Mouse (Mus musculus) urinary bladder, postnatal 14 days (tissue): ENCODE results near the gene Gm5105.
A peak's percentile ranks its signal among the peaks of the same experiment; 100 is the strongest.

Experiments used
- DNase-seq: peaks from one replicate; pipeline ENCODE4 v3.0.0; 2021; ENCODE audit warnings: low spot score

The Gm5105 gene

GRCm38 (mm10) chr3:138067288-138067687, at the start of gene Gm5105:
Gm5105 (minus strand) TSS chr3:138067388.
- DNase-seq = no peak

GRCm38 (mm10) chr3:138116871-138117270, 49.7 kb upstream of the Gm5105 start:
- no peak for DNase-seq

DNA sequence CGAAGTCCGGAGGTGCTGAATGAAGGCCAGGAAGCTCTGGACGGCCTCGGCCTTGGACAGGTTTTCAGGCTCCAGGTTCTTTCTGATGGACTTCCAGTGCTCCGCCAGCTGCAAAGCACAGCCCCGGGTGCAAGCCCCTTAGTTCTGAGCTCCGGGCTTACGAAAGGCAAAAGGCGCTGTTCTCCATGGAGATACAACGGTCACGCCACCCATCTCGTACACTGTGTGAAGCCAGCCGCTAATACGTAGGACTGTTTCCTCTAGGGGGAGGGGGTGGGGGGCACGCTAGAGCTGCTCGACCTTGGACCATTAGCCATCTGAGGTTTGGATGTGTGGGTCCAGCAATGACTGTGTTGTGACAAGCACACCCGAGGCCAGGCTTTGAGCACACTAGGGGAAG, 46.9 kb upstream of the Gm5105 start:
- no peak for DNase-seq

DNA sequence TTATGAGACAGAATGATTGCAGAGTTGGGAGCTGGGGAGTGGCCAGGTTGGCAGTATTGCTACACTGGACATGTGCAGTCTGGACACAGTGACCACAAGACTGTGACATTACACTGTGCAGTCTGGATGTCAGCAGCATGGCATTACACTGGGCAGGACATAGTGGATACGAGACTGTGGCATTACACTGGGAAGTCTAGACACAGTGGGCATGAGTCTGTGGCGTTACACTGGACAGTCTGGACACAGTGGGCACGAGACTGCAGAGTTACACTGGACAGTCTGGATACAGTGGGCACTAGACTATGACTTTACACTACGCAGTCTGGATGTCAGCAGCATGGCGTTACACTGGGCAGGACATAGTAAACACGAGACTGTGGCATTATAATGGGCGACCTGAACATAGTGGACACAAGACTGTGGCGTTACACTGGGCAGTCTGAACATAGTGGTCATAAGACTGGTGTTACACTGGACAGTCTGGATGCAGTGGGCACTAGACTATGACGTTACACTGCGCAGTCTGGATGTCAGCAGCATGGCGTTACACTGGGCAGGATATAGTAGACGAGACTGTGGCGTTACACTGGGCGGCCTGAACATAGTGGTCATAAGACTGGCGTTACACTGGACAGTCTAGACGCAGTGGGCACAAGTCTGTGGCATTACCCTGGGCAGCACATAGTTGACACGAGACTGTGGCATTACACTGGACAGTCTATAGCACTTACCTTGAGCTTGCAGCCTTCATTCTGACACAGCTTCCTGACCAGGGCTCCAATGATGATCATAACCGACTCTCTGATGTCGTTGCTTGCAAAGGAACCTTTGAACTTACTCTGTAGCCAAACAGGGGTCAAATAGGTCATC, 44.0 kb upstream of the Gm5105 start:
- DNase-seq = no peak

- no peak for DNase-seq
Measured at GRCm38 (mm10) chr3:138106887-138107286, 39.7 kb upstream of the Gm5105 start.

DNA sequence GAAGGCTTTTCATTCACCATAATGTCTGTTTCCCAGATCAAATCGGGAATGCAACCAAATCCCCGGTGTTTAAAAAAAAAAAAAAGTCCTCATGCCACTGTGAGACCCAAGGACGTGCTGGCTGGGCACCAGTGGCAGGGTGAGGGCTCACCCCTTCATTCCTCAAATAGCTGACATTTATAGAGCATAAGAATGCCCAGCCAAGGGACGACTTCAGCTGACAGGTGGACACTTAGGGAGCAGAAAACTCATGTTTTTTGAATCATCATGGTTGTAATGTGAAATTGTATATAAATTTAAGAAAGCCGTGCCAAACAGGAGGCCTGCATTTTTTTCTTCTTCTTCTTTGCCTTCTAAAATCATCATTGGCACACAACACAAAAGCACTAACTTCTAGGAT, 37.9 kb upstream of the Gm5105 start:
- no peak for DNase-seq

DNA sequence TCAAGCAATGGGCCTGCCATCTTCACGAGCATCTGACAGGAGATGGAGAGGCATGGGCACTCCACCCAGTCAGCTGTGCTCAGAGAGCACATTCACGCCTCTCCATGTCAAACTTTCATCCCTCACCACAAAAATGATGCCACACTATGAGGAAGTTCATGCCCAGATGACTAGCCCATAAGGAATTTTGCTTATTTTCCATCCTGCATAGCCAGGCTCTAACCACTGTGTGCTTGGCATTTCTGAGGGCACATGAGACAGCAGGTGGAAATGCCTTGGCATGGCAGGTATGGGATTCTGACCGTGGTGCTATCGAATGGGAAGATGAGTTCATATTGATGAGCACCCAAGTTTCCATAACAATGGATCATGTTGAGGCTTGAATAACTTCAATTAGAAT, 36.5 kb upstream of the Gm5105 start:
- DNase-seq = no peak

DNA sequence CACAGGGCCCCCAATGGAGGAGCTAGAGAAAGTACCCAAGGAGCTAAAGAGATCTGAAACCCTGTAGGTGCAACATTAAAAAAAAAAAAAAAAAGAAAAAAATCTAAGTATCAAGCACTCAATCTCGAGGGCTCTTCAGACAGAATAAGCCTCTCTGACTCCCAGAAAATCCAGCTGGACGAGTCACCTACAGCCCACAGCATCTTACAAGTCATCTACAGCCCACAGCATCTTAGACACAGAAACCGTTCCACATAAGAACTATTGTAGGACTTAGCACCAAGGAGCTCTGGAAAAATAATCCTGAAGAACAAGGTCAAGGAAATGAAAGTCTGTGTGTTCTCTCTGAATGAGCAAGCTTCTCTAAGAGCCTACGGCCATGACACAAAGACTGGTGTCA, 34.7 kb upstream of the Gm5105 start:
- DNase-seq = no peak

GRCm38 (mm10) chr3:138097718-138098117, 30.5 kb upstream of the Gm5105 start:
- no peak for DNase-seq

DNA sequence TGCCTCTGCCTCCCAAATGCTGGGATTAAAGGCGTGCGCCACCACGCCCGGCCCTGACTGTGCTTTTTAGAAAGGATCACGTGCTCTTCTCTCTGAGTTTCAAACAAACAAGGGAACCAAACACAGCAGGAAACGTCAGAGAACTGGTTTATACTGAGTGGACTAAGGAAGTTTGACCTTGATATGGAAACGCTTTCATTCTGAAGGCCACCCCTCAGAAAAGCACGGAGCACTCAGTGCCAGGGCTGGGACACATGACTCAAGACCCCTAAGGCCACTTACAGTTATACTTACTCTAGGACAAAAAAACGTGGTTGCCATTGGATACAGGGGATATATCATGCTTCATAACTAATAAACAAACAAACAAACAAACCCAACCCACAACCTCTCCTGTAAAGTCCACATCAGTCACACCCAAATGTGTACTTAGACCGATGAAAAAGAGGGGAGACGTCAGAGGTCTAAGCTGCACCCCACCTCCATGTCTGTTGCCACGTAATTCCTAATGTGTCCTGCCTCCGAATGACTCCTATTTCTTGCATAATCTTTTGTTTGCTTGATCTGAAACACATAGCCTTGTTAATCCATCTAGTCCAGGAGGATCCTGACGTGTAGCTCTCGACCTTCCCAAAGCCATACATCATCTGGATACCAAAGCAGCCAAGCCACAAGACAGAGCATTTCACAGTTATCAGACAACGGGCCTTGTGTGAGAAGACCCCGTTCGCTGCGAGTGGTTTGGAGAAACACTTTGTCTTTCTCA, 29.3 kb upstream of the Gm5105 start:
- DNase-seq = no peak

- no peak for DNase-seq
Measured at GRCm38 (mm10) chr3:138095718-138096117, 28.5 kb upstream of the Gm5105 start.

- DNase-seq = peak; percentile 8
Measured at GRCm38 (mm10) chr3:138095301-138095700, 28.1 kb upstream of the Gm5105 start.

DNA sequence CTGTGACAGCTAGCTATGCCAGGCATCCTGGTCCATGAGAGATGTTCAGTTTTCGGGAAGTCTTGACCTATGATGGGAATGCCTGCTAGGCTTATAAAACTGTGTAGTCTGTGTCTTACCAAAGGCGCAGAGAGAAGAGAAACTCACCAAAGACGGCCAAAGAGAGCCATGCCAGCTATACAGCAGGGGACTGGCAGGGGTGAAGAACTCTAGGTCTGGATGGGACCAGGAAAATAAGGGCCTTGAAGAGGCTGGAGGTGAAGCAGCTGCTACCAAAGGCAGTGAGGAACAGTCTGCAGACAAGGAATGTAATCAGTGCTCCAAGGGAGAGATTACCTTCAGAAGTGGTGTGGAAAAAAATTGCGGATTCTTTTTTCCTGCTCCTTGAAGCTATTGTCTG, 16.7 kb upstream of the Gm5105 start:
- DNase-seq = no peak

- no peak for DNase-seq
Measured at GRCm38 (mm10) chr3:138083073-138083637, 16.0 kb upstream of the Gm5105 start.

DNA sequence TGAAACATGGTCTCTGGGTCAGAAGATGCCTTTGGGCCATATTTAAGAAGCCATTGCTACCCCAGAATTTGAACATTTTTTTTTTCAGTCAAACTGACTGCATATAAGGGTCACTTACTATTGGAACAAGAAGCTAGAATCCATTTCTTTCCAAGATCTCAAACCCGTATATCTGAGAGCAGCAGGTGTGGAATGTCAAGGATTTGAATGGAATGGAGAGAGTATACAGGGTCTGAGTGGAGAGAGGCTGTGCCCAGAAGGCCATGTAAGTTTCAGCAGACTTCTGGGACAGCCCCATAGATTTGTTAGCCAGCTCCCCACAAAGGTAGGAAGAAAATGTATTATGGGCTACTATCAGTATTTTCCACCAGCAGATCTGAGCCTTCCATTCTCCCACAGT, 11.5 kb upstream of the Gm5105 start:
- no peak for DNase-seq

DNA sequence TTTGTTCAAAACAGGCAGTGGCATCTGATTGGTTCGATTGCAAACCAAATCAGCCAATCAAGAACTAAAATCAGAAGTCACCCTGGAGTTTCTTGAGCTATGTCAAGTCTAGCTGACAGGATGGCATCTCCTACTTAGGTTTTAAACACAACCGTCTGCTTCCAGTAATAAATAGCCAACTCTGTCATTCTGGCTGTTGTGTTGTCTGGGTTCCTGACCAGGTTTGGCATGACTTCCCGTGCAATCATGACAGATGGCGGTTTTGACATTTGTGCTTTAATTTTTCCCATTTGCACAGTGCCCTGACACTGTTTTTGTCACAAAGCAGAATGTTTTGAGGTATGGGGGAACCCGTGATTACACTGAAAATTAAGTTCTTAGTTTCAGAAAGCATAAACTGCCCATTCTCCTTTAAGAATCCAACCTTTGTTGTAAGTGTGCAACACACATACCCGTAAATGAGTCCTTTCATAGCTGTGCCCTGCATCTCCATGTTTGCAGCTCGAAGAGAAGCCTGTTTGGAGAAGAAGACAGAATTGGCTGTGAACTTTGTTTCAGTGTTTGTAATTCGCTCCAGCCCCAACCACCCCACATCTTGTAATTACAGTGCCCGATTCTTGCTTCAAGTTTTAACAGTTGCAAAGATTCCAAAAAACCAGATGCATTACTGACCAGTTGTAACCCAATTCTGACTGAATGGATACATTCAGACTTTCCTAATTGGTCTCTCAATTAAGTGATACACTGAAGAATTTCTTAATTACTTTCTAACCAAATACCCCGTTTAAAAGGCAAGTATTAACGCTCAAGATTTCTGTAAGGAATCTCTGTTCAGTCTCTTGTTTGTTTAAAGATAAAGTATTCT, 10.5 kb upstream of the Gm5105 start:
- no peak for DNase-seq

DNA sequence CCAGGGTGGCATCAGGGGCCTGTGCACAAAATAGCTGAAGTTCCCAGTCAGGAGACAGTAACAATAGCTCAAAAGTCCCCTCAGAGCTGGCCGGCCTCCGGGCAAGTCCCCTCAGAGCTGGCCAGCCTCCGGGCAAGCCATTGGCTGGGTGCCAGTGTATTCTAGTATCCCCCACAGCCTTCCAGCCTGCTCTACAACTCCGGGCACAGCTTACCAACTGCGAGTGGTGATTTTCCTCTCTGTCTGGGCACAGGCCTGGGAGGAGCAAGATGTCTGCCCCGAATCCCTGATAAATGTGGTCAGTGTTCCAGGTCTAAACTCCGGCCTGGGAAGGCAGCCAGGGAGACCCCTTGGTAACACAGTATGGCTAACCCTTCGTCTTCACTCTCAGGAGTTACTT, 8.0 kb upstream of the Gm5105 start:
- no peak for DNase-seq

DNA sequence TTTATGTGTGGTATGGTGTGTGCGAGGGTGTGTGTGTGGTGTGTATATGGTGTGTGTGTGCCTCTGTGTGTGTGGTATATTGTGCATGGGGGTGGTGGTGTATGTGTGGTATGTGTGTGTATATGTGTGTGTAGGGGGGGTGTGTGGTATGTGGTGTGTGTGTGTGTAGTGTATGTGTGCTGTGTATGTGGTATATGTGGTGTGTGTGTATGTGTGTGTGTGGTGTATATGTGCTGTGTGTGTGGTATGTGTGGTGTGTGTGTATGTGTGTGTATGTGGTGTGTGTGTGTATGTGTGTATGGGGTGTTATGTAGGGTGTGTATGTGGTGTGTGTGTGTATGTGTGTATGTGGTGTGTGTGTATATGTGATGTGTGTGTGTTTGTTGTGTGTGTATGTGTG, 7.0 kb upstream of the Gm5105 start:
- DNase-seq = no peak

DNA sequence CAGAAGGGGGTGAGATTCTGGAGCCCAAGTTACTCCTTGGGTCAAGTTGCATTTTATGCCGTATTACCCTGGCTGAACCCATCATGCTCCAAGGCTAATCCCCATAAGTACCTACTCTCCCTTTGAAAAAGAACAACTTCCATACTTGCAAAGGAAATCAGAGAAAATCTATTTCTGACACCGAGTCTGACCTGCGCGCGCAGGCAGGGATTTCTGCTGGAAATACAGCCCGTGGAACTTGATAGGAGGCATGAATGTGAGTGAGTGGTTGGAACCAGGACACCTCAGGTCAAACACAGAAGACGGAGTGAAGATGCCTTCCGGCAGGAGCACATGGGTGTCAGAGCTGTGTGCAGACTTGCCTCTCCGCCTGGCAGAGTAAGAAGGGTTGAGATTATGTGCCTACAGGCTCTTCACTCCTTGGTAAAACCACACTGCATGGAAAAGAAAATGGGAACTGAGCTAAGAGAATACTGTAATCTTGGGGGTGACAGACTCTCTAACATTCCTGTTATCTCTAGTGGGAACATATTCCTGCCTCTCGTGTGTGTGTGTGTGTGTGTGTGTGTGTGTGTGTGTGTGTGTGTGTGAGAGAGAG, 4.4 kb upstream of the Gm5105 start:
- DNase-seq = no peak

GRCm38 (mm10) chr3:138071004-138071403, 3.8 kb upstream of the Gm5105 start:
- DNase-seq = no peak

DNA sequence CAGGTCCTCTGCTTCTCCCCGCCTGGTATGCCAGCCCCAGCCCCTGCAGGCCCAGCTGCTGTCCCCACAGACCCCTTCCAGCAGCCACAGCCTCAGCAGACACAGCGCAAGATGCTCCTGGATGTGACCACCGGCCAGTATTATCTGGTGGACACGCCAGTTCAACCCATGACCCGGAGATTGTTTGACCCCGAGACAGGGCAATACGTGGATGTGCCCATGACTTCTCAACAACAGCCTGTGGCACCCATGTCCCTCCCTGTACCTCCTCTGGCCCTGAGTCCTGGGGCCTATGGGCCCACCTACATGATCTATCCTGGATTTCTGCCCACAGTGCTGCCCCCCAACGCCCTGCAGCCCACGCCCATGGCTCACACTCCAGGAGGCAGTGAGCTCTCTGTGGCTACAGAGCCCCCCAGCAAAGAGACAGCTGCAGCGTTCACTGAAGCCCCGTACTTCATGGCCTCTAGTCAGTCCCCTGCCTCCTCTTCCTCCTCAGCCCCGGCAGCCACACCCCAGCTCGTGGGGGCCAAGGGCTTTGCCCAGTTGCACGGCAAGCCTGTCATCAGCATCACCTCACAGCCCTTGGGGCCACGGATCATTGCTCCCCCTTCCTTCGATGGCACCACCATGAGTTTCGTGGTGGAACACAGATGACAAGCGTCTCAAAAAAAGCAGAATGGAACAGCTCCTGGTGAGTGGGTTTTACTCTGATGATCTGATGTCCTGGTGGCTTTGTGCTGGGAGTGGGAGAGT, 2.7 kb upstream of the Gm5105 start:
- DNase-seq = no peak
